In genomic region chr8:128652399-128653109, GRCm38 (mm10) we compare ENCODE assay signal across 10 mouse cellular contexts. TPM values are rescaled to one million over a fixed set of nuclear protein-coding genes. Genes with fewer than 3 reads are reported as not detected.
DNase-seq lines count a peak whose midpoint lies in the region; TF ChIP-seq lines count a peak whose summit lies in the region.
"Had no signal": no experiment of that assay in that cellular context is flagged by ENCODE, and none has a peak within 500 bp of the region (broad histone marks: within the 10 kb centered on the region; RNA-seq: fewer than 3 reads in every experiment).

No protein-coding gene starts in this region.

- H3K27ac ChIP-seq in gastrocnemius, adult 2 months, result peak overlapping the region; percentile 63
- no peak overlapping the region for H3K27ac ChIP-seq in layer of hippocampus, adult 2 months

- TF ChIP-seq CTCF in gastrocnemius, adult 2 months (IDR thresholded peaks at IDR 0.05), result peak; percentile 86
- peak; percentile 95 for TF ChIP-seq CTCF in layer of hippocampus, adult 2 months (conservative IDR thresholded peaks at IDR 0.05)

- no peak for DNase-seq in gastrocnemius, adult 2 months
- DNase-seq in gastrocnemius, postnatal 25 days, result no peak
- DNase-seq in spleen, postnatal 4 days (ENCODE audit: low spot score in 2 of 2), result peak; percentile 15 to 54
- no peak for DNase-seq in spleen, postnatal 14 days (ENCODE audit: low spot score in 2 of 2)
- peak; percentile 66 to 68 for DNase-seq in cerebellum, postnatal 14 days
- peak; percentile 42 to 58 for DNase-seq in layer of hippocampus, adult 2 months (ENCODE audit: low spot score in 2 of 2)
- peak; percentile 71 for DNase-seq in retina, postnatal 1 day
- DNase-seq in T-cell, adult 2 months (ENCODE audit: low spot score), result no peak

- intact Hi-C loops in gastrocnemius, adult 2 months (cut with DNase I), result loop anchor here (1.0 kb wide), 2 partner anchors 34 to 57 kb away; no protein-coding TSS in a partner anchor

- no peak overlapping the region for H3K4me3 ChIP-seq in gastrocnemius, adult 2 months
- H3K4me3 ChIP-seq in layer of hippocampus, adult 2 months, result no peak overlapping the region
- H3K4me3 ChIP-seq: heart, embryonic 15.5 days; midbrain, embryonic 12.5 days had no signal

RNA-seq across cellular contexts. Expression of gene Itgb1, which starts 32.9 kb away (rescaled TPM):
- 100 to 1,000 TPM; 166 to 198 TPM for total RNA-seq in gastrocnemius, adult 2 months (2021)
- 100 to 1,000 TPM; 177 to 199 TPM for total RNA-seq in gastrocnemius, postnatal 25 days (2021)
- total RNA-seq in layer of hippocampus, adult 2 months (2021), result 10 to 100 TPM; 36.4 to 36.8 TPM

Comparison
In these comparisons a context has a peak if more than half of its experiments do, and no peak if none do; other contexts are left out.
1. DNase-seq: peak in spleen, postnatal 4 days (2 of 2), cerebellum, postnatal 14 days (2 of 2), layer of hippocampus, adult 2 months (2 of 2) and retina, postnatal 1 day (single experiment); none in gastrocnemius, adult 2 months (single experiment), gastrocnemius, postnatal 25 days (single experiment), spleen, postnatal 14 days (0 of 2) and T-cell, adult 2 months (single experiment).
2. RNA of gene Itgb1, which starts 32.9 kb away (total RNA-seq): 177 to 199 TPM in gastrocnemius, postnatal 25 days and 166 to 198 TPM in gastrocnemius, adult 2 months; 36.4 to 36.8 TPM in layer of hippocampus, adult 2 months; every median in the first group is over 4 times any median in the second.